Mouse (Mus musculus) G1E (cell line): Measurements from ENCODE around the gene Tax1bp3.

Experiments used
- CTCF ChIP-seq: IDR thresholded peaks from 2 replicates; pipeline ENCODE4 v1.5.1; 2012; ENCODE audit warnings: low read depth, low read length, inconsistent platforms, mixed read lengths
- GATA1 ChIP-seq: IDR thresholded peaks from 2 replicates; pipeline ENCODE4 v1.6.1; 2012; ENCODE audit warnings: borderline replicate concordance, low read length, inconsistent platforms, mixed read lengths
- GATA2 ChIP-seq: IDR thresholded peaks from 2 replicates; pipeline ENCODE4 v1.6.1; 2012; ENCODE audit warnings: low read depth, low read length, inconsistent platforms, borderline replicate concordance
- POLR2AphosphoS5 ChIP-seq: IDR thresholded peaks from 2 replicates; pipeline ENCODE4 v1.6.1; 2012; ENCODE audit warnings: low read depth, low read length, inconsistent platforms; ENCODE audit not compliant: insufficient replicate concordance
- TAL1 ChIP-seq: conservative IDR thresholded peaks from 2 replicates; pipeline ENCODE4 v1.6.1; 2012; ENCODE audit warnings: low read depth, low read length, inconsistent platforms, mixed read lengths

DNA sequence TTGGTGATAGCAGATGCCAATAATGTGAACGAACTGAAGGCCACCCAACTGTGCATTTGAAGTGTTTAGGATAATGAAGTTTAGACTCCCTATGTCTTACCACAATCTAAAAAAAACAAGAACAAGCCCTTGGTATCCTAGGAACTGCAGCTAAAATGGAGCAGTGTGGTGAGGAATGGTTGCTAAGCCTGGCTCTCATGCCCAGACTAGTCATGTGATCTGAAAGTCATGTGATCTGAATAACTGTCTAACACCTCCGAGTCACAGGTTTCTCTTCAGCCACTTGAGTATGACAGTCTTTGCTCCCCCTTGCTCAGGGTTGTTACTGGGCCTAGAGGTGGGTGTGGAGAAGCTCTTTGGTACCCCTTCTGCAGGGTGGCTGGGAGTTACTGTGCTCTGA is 55.6 kb downstream of the Tax1bp3 start:
- TF ChIP-seq GATA1 (no peak), TAL1 (no peak), CTCF (no peak), POLR2AphosphoS5 (no peak), GATA2 (no peak)
